Mouse (Mus musculus) heart, postnatal 0 days (tissue): ENCODE measurements around the gene Zcchc7. TPM values are rescaled to one million over a fixed set of nuclear protein-coding genes. Genes with fewer than 3 reads are reported as not detected.
"Not testable (repeated sequence)": the region's sequence is repeated elsewhere in the genome, so short reads cannot be mapped to it uniquely, and the experiment has no call there.

Experiments
- ATAC-seq: fragments of 200-750 bp; cut with Nextera tagmentation; 2 replicates; pipeline ENCODE4 v1.8.0; 2017; ENCODE audit warnings: low read depth, moderate number of reproducible peaks, moderate library complexity; ENCODE audit not compliant: insufficient read depth
- DNase-seq: peaks from one replicate; pipeline ENCODE4 v3.0.0-alpha.2; 2016; ENCODE audit warnings: low spot score
- H3K27ac ChIP-seq: fragments of 300-500 bp; sonication (generic); 2 replicates; pipeline ENCODE4 v1.5.1; 2014; ENCODE audit warnings: low read depth, mild to moderate bottlenecking
- H3K27me3 ChIP-seq: fragments of 300-500 bp; sonication (generic); 2 replicates; pipeline ENCODE4 v1.6.1; 2014; ENCODE audit warnings: low read length, mixed read lengths; ENCODE audit not compliant: control insufficient read depth, insufficient read depth
- H3K36me3 ChIP-seq: fragments of 300-500 bp; sonication (generic); replicated peaks from 2 replicates; pipeline ENCODE4 v1.6.1; 2014; ENCODE audit warnings: low read length, mixed read lengths; ENCODE audit not compliant: control insufficient read depth, insufficient read depth
- H3K4me1 ChIP-seq: fragments of 300-500 bp; sonication (generic); 2 replicates; pipeline ENCODE4 v1.6.1; 2014; ENCODE audit warnings: antibody characterized with exemption; ENCODE audit not compliant: control insufficient read depth, insufficient read depth
- H3K4me2 ChIP-seq: fragments of 300-500 bp; sonication (generic); 2 replicates; pipeline ENCODE4 v1.6.1; 2014; ENCODE audit warnings: low read depth, mild to moderate bottlenecking, low read length, moderate library complexity
- H3K4me3 ChIP-seq: fragments of 300-500 bp; sonication (generic); 2 replicates; pipeline ENCODE4 v1.5.1; 2014; ENCODE audit warnings: low read depth, low read length
- H3K9ac ChIP-seq: fragments of 300-500 bp; sonication (generic); replicated peaks from 2 replicates; pipeline ENCODE4 v1.6.1; 2014; ENCODE audit warnings: low read depth, low read length, mixed read lengths
- H3K9me3 ChIP-seq: fragments of 300-500 bp; sonication (generic); replicated peaks from 2 replicates; pipeline ENCODE4 v1.6.1; 2016; ENCODE audit warnings: low read length; ENCODE audit not compliant: control insufficient read depth
- CTCF ChIP-seq: IDR thresholded peaks from 2 replicates; pipeline ENCODE4 v1.5.1; 2016; ENCODE audit warnings: antibody characterized with exemption, control low read depth, low read depth
- EP300 ChIP-seq: IDR thresholded peaks from 2 replicates; pipeline ENCODE4 v1.6.1; 2016; ENCODE audit warnings: antibody characterized with exemption, low read depth
- WGBS: fragments of 180-500 bp; shearing (Covaris S2); extraction: QIAGEN DNeasy Blood & Tissue Kit; methylation state at CpG from one replicate; pipeline ENCODE4 v1.1.7; 2014; 5-methylcytosine and 5-hydroxymethylcytosine counted together
- polyA plus RNA-seq: library from polyadenylated mRNA; unstranded; fragments of >200 nt; fragmentation: Nextera tagmentation; extraction: Ambion mirVana; gene quantifications from 2 replicates; pipeline ENCODE4 v1.2.1, GENCODE M21; 2015
- total RNA-seq: library from RNA; depleted of rRNA; stranded (reverse); fragments of >200 nt; gene quantifications from 2 replicates; pipeline ENCODE4 v1.2.3, GENCODE M21; 2014; ENCODE audit warnings: low replicate concordance

The Zcchc7 gene
- total and polyA plus RNA-seq, 2 experiments from 2014 or later = 14.1 to 22.4 TPM

- Histone ChIP-seq H3K9ac (no peak overlapping the region), H3K27ac (no peak overlapping the region), H3K9me3 (no peaks in the 10 kb centered on the region), H3K4me1 (no peaks in the 10 kb centered on the region), H3K4me2 (no peak overlapping the region), H3K4me3 (no peak overlapping the region), H3K36me3 (no peaks in the 10 kb centered on the region), H3K27me3 (no peaks in the 10 kb centered on the region)
- TF ChIP-seq EP300 = no peak
- no peak for TF ChIP-seq CTCF
- DNase-seq = no peak
- no peak for ATAC-seq
- WGBS = 72% methylated on average over 6 of the region's 6 CpGs
Measured at GRCm38 (mm10) chr4:44943480-44943879, 187.8 kb downstream of the Zcchc7 start.

GRCm38 (mm10) chr4:44944426-44945075, 188.9 kb downstream of the Zcchc7 start:
- H3K27me3 ChIP-seq = no peaks in the 10 kb centered on the region
- no peak overlapping the region for H3K9ac ChIP-seq
- H3K9me3 ChIP-seq = no peaks in the 10 kb centered on the region
- H3K4me2 ChIP-seq = no peak overlapping the region
- H3K4me1 ChIP-seq = no peaks in the 10 kb centered on the region
- H3K27ac ChIP-seq = no peak overlapping the region
- no peak overlapping the region for H3K4me3 ChIP-seq
- ATAC-seq = no peak
- no peak for DNase-seq
- no peak for TF ChIP-seq CTCF
- no peak for TF ChIP-seq EP300
- 73% methylated on average over 10 of the region's 10 CpGs for WGBS
- no peaks in the 10 kb centered on the region for H3K36me3 ChIP-seq

GRCm38 (mm10) chr4:44946126-44946525, 190.4 kb downstream of the Zcchc7 start:
- ATAC-seq, H3K4me2 ChIP-seq, DNase-seq, H3K9ac ChIP-seq, H3K9me3 ChIP-seq, H3K27ac ChIP-seq, H3K27me3 ChIP-seq, H3K4me3 ChIP-seq, H3K36me3 ChIP-seq, H3K4me1 ChIP-seq: not testable (repeated sequence)
- WGBS = 89% methylated on average over 2 of the region's 2 CpGs

- Histone ChIP-seq H3K4me3 (no peak overlapping the region), H3K9me3 (no peaks in the 10 kb centered on the region), H3K36me3 (no peaks in the 10 kb centered on the region), H3K4me1 (no peaks in the 10 kb centered on the region), H3K4me2 (no peak overlapping the region), H3K27ac (no peak overlapping the region), H3K27me3 (no peaks in the 10 kb centered on the region), H3K9ac (no peak overlapping the region)
- DNase-seq (no peak), ATAC-seq (no peak)
- WGBS = 82% methylated on average over 5 of the region's 5 CpGs
- no peak for TF ChIP-seq EP300
- TF ChIP-seq CTCF = no peak
Measured at GRCm38 (mm10) chr4:44947464-44947863, 191.8 kb downstream of the Zcchc7 start.

- H3K27me3 ChIP-seq = no peaks in the 10 kb centered on the region
- H3K9me3 ChIP-seq = no peaks in the 10 kb centered on the region
- no peak for DNase-seq
- H3K9ac ChIP-seq = no peak overlapping the region
- ATAC-seq = no peak
- H3K4me1 ChIP-seq = no peaks in the 10 kb centered on the region
- H3K36me3 ChIP-seq = no peaks in the 10 kb centered on the region
- TF ChIP-seq CTCF (no peak), EP300 (no peak)
- WGBS = 87% methylated on average over 1 of the region's 1 CpGs
- no peak overlapping the region for H3K4me2 ChIP-seq
- H3K27ac ChIP-seq = no peak overlapping the region
- no peak overlapping the region for H3K4me3 ChIP-seq
Measured at GRCm38 (mm10) chr4:44948314-44948713, 192.6 kb downstream of the Zcchc7 start.

- no peak overlapping the region for H3K9ac ChIP-seq
- TF ChIP-seq EP300 (no peak), CTCF (no peak)
- no peaks in the 10 kb centered on the region for H3K36me3 ChIP-seq
- no peaks in the 10 kb centered on the region for H3K27me3 ChIP-seq
- H3K9me3 ChIP-seq = no peaks in the 10 kb centered on the region
- no peaks in the 10 kb centered on the region for H3K4me1 ChIP-seq
- 80% methylated on average over 9 of the region's 9 CpGs for whole genome bisulfite sequencing
- no peak overlapping the region for H3K27ac ChIP-seq
- DNase-seq (no peak), ATAC-seq (no peak)
- no peak overlapping the region for H3K4me3 ChIP-seq
- no peak overlapping the region for H3K4me2 ChIP-seq
Measured at GRCm38 (mm10) chr4:44953041-44953440, 197.4 kb downstream of the Zcchc7 start.
